Mouse (Mus musculus) retina, postnatal 1 day (tissue): Measurements from ENCODE around the gene Atp10a.
A peak's percentile ranks its signal among the peaks of the same experiment; 100 is the strongest.

Source experiments
- DNase-seq: peaks from one replicate; pipeline ENCODE4 v3.0.0-alpha.2; 2012

Atp10a gene

GRCm38 (mm10) chr7:58742009-58742408, 86.0 kb downstream of the Atp10a start:
- DNase-seq, result no peak

GRCm38 (mm10) chr7:58742648-58743047, 86.7 kb downstream of the Atp10a start:
- DNase-seq, result peak; percentile 52

DNA sequence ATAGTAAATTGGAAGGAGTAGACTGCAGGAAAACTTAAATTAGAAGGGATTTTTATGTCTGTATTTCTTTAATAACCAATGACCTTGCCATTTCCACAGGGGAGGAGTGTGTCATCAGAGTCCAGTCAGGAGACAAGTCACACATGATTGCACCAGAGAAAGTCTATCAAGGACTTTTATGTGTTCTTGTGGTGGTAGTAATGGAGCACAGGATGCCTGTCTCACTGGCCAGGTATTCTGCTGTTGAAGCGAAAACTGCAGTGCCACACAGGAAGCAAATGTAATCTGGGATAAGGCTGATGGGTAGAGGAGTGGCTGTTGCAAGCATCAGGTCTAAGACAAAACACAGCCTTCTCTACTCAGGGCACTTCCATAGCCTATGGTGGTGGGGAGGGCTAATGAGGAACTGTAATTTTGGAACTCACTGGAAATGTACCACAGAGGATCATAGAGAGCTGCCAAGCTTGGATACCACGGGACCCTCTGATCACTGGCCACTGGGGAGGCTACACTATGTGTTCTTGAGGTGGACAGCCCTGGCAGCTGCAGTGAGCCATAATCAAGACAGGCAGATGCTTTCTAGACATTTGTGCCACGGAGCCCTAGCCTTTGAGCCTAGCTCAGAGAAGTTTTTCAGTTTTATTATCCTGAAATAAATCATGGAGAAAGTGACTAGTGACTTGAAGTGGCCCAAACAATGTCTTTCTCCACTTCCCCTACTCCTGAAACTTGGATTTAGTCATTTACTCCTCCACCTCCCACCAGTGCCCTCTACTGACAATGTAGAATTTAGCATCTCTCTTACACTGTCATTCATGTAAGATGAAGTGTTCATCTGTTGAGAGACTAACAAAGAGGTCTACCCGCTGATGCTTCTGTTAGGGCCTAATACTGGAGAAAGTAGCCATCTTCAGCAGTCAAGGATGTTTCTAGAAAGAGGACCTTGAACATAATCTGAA, 87.7 kb downstream of the Atp10a start:
- peak; percentile 8 for DNase-seq

DNA sequence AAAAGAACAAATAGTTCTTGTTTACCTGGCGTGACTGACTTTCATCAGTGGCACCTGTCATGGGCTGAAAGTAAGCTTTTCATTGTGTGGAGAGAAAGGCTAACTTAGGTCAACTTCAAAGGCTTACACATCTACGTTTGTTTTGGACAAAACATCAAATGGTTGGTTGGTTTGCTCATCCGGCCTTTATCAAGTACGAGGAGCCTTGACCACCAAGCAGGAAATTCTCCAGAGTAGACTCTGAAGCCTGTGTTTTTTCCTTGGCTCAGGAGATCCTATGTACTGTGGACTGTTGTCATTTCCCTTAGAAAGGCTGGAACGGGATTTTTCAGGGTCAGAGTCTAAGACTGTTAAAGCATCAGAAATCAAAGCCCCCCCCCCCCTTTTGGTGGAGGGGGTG, 90.9 kb downstream of the Atp10a start:
- DNase-seq, result no peak

DNA sequence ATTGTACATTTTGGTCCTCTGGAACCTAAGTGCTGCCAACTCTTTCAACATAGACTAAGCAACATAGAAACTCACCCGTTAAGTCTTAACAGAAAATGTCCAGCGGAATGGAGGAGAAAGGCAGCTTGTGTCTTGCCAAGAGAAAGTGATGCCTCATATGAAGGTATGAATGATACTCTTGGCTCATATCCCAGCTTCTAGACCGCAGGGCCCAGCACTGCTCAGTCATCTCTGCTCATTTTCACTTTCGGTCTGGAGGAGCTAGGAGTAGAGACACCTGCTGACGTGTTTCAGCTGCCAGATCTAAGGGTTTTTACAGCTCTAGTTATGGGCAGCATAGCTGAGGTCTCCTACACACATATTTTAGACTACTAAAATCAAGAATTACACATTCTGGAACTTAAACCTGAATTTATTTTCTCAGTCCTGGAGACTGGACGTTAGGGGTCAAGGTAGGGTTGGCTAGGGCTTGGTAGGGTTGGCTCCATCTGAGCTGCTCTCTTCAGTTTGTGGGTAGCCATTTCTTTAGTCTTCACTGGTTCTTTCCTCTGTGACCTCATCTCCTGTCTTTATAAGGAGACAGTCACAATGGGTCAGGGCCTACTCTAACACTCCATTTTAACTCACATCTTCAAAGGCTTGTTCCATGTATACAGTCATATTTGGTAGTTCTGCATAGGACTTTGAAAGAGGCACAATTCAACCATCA, 94.1 kb downstream of the Atp10a start:
- no peak for DNase-seq

GRCm38 (mm10) chr7:58752041-58752440, 96.1 kb downstream of the Atp10a start:
- no peak for DNase-seq

DNA sequence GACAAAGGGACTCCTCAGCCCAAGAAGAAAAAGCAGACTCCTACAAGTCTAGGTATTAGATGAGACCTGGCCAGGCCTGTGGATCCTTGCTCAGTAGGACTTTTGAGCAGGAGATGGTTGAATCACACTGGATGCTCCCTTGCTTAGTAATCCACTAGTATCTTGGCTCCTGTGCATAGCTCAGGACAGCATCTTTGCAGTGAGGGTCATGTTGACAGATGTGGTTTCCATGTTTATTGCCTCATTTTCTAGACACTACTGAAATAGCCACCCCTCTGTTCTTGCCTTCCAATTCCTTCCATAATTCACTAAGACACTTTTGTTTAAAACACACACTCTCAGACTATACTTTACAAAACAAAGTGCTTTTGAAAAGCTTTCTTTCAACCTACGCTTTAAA, 98.1 kb downstream of the Atp10a start:
- no peak for DNase-seq

GRCm38 (mm10) chr7:58754536-58754935, 98.6 kb downstream of the Atp10a start:
- no peak for DNase-seq

- DNase-seq, result no peak
These were observed 99.1 kb downstream of the Atp10a start for GRCm38 (mm10) chr7:58755083-58755482.

DNA sequence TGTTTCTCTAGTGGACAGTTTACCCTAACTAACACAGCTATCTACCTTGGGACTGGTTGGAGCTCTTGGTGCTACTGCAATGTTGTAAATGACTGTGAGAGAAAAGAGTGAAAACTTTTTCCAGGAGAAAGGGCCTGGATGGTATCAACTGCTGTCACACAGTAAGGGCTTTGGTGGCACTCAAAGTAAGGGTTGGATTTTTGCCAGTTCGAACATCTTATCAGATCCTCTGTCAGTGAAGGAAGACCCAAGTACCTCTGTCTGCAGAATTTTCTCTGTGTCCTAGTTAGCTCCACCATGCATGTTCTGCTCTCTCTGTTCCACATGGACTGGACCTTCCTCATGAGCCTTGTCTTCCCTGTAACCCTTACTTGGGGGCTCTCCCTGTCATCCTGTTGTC, 99.9 kb downstream of the Atp10a start:
- no peak for DNase-seq

DNA sequence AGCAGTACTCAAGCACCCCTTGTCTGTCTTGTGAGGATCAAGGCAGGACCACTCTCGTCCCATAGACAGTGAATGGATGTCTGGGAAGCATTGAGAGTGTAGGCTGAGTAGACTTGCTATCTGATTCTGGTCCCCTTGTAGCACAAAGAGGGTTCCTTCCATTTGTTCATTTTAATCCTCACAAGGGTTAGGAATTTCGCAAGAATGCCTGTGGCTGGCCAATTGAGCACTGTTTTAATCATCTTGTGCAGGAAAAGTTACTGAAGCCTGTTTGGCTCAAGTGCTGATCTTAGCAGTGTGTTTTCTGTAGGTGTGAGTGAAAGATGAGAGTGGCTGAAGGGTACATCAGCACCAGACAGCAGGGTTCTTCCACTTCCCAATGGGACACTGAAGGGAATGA, 101.4 kb downstream of the Atp10a start:
- no peak for DNase-seq

DNA sequence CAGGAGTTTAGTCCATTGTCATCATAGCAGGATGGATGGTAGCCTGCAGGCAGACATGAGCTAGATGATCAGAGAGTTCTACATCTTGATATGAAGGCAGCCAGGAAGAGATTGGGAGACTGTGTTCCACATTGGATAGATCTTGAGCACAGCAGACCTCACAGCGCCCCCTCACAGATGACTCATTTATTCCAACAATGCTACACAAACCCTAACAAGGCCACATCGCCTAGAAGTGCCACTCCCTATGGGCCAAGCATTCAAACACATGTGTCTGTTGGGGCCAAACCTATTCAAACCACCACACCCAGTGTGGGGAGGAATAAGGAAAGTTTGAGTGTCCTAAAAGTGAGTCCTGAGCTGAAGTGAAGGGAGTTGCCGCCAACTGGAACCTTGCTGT, 102.4 kb downstream of the Atp10a start:
- DNase-seq, result no peak

DNA sequence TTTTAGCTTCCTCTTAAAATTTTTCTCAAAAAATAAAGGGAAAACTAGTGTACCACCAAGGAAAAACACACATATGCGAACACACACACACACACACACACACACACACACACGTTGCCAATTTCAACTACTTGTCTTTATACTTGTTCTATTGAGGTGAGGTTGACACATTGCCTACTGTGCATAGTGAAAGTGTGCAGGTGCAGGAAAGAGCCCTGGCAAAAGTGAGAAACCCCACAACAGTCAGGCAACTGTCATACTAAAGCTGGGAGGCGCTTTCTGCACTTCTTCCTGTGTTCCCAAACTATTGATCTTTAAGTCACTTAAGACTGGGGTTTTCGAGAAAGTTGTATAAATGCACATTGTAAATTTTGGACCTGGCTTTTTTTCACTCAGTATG, 103.3 kb downstream of the Atp10a start:
- DNase-seq, result no peak

DNA sequence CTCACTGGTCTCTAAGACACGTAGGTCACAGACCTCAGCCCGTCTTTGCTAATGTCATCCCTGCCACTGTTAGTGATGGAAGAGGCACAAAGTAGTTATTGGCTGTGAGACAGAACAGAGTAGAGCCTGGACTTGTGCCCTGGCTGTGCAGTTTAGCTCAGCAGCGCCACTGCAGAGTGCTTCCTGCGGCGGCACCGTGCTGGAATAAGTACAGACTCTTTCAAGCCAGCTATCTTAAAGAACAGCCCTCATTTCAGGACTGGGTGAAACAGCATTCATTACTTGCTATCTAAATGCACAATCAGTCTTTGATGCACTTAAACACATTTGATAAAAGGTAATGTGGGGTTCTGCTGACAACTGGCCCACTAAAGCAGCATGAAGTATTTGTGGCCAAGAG, 111.3 kb downstream of the Atp10a start:
- DNase-seq, result no peak

- DNase-seq, result no peak
These were observed 112.3 kb downstream of the Atp10a start for GRCm38 (mm10) chr7:58768253-58768652.

DNA sequence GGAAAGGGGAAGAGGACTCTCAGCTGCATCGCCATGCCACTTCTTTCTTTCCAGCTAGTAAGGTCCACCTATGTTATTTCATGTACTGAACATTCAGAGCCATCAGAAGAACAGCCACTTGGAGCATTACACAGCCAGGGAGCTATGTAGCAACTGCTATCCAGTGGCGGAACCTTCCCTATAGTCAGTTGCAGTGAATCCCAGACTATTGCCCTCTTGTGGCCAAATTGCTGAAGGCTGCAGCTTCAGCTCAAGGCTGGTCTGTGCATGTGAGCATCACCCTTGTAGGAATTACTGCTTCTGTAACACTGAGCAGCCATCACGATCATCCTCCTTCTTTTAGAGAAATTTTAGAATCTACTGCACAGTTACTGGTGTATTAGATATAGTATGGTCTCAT, 114.3 kb downstream of the Atp10a start:
- DNase-seq, result peak; percentile 50

DNA sequence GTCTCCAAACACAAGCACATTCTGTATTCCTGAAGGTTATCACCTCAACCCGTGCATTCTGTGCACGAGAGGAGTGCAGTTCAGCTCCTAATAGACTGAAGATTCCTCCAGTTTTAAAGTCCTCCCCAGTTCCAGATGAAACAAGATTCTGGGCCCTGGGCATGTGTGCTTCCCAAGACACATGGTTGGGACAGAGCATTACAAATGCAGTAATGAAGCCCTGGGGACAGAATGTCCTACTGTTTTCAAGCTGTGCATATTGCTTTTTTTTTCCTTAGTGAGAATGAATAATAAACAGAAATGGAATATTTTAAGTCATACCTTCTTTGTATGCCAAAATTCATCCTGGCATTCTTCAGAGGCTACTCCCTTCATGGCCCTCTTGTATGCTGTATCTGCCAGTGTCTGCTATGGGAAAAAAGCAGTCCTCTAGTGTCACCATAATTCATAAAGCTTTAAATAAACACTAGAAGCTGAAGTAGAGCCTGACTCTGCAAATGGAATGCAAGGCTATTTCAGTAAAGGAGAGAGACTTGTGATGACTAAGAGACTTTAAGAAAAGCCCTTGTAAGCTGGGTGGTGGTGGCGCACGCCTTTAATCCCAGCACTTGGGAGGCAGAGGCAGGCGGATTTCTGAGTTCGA, 116.2 kb downstream of the Atp10a start:
- DNase-seq, result no peak

- DNase-seq, result no peak
These were observed 123.2 kb downstream of the Atp10a start for GRCm38 (mm10) chr7:58779146-58779545.

DNA sequence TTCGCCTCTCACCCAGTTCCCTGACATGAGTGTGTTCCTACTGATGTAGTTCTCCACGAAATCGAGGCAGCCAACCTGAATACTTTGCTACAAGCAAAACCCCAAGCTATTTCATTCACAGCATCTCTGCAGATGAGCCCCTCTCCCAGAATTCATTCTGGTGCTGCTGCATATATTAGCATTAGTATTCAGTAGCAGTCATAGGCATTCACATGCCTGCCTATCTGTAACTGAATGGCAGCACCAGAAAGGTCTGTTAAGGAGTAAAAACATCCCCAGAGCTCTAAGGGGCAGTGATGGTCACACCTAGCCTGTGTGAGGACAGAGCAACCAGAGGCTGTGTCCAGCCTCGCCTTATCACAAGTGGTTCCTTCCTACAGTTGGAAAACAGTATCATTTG, 131.0 kb downstream of the Atp10a start:
- DNase-seq, result no peak

- no peak for DNase-seq
These were observed 131.6 kb downstream of the Atp10a start for GRCm38 (mm10) chr7:58787585-58787984.

GRCm38 (mm10) chr7:58788424-58789261, 132.7 kb downstream of the Atp10a start:
- no peak for DNase-seq

- no peak for DNase-seq
These were observed 141.3 kb downstream of the Atp10a start for GRCm38 (mm10) chr7:58797281-58797680.

DNA sequence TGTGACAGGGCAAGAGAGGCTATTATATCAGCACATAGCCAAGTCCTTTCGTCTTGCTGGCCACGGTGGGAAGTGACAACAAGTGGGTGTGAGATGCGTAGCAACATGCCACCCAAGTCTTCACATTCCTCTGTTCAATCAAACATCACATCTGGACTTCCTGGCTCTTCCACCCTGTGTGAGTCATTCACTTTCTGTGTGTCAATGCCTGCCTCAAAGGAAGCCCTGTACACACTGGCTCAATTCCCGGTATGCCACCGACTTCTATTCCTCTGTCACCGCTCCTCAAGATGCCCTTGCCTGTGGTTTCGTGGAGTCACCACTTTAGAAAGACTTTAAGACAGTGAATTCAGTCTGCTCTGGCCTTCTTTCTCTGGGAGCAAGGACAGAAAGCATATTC, 144.9 kb downstream of the Atp10a start:
- DNase-seq, result no peak
